Mouse (Mus musculus) lung, embryonic 16.5 days (tissue): ENCODE results near the gene Atp13a2. TPM values are rescaled to one million over a fixed set of nuclear protein-coding genes. Genes with fewer than 3 reads are reported as not detected.

Source experiments
- ATAC-seq: fragments of 200-750 bp; cut with Nextera tagmentation; 2 replicates; pipeline ENCODE4 v1.8.0; 2017; ENCODE audit warnings: low read depth, mild to moderate bottlenecking, moderate library complexity
- H3K27ac ChIP-seq: fragments of 300-500 bp; sonication (generic); 2 replicates; pipeline ENCODE4 v1.5.1; 2014; ENCODE audit warnings: mild to moderate bottlenecking, control low read depth, low read length
- H3K27me3 ChIP-seq: fragments of 300-500 bp; sonication (generic); 2 replicates; pipeline ENCODE4 v1.6.1; 2014; ENCODE audit warnings: low read depth, low read length, mixed read lengths; ENCODE audit not compliant: control insufficient read depth, insufficient read depth
- H3K36me3 ChIP-seq: fragments of 300-500 bp; sonication (generic); 2 replicates; pipeline ENCODE4 v1.6.1; 2014; ENCODE audit warnings: low read length; ENCODE audit not compliant: control insufficient read depth, insufficient read depth
- H3K4me1 ChIP-seq: fragments of 300-500 bp; sonication (generic); replicated peaks from 2 replicates; pipeline ENCODE4 v1.6.1; 2014; ENCODE audit warnings: low read length, mixed read lengths; ENCODE audit not compliant: control insufficient read depth, insufficient read depth
- H3K4me2 ChIP-seq: fragments of 300-500 bp; sonication (generic); 2 replicates; pipeline ENCODE4 v1.6.1; 2014; ENCODE audit warnings: low read depth, low read length, control low read depth
- H3K4me3 ChIP-seq: fragments of 300-500 bp; sonication (generic); 2 replicates; pipeline ENCODE4 v1.5.1; 2014; ENCODE audit warnings: mild to moderate bottlenecking, low read length, control low read depth
- H3K9ac ChIP-seq: fragments of 300-500 bp; sonication (generic); 2 replicates; pipeline ENCODE4 v1.6.1; 2014; ENCODE audit warnings: low read length, control low read depth
- H3K9me3 ChIP-seq: fragments of 300-500 bp; sonication (generic); 2 replicates; pipeline ENCODE4 v1.6.1; 2016; ENCODE audit warnings: low read length; ENCODE audit not compliant: control insufficient read depth
- WGBS: fragments of 180-500 bp; shearing (Covaris S2); extraction: QIAGEN DNeasy Blood & Tissue Kit; methylation state at CpG from one replicate; pipeline ENCODE4 v1.1.7; 2014; 5-methylcytosine and 5-hydroxymethylcytosine counted together
- polyA plus RNA-seq: library from polyadenylated mRNA; unstranded; fragments of >200 nt; fragmentation: Nextera tagmentation; extraction: Ambion mirVana; gene quantifications from 2 replicates; pipeline ENCODE4 v1.2.1, GENCODE M21; 2015

The Atp13a2 gene
- polyA plus RNA-seq, 1 experiment from 2014 or later: 34.5 TPM

DNA sequence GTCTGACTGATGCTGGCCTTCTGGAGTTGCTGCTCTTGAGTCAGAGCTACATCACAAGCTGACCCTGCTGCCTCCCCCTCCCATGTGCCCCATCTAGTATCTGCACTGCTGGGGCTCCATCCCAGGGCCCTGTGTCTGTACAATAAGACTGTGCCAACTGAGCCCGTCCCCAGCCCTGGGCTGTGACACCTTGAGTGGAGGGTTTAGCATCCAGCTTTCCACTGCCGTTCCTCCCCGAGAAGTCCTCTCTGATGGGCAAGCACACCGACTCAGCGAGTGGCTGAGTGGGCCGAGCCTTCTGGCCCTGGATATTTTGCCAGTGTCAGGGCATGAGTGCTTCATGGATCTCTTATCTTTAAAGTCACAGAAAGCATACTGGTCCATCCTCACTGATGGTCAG, 12.3 kb upstream of the Atp13a2 start:
- no peak overlapping the region for H3K9ac ChIP-seq
- 92% methylated on average over 6 of the region's 6 CpGs for WGBS
- H3K27ac ChIP-seq: no peak overlapping the region
- no peak overlapping the region for H3K4me3 ChIP-seq
- ATAC-seq: no peak
- H3K27me3 ChIP-seq: no peaks in the 10 kb centered on the region
- 0 out of 2 replicates have a peak, but pooled peaks cover 3% of the 10 kb centered on the region for H3K4me1 ChIP-seq
- H3K9me3 ChIP-seq: no peaks in the 10 kb centered on the region
- peaks cover 48% of the 10 kb centered on the region for H3K36me3 ChIP-seq
- no peak overlapping the region for H3K4me2 ChIP-seq

DNA sequence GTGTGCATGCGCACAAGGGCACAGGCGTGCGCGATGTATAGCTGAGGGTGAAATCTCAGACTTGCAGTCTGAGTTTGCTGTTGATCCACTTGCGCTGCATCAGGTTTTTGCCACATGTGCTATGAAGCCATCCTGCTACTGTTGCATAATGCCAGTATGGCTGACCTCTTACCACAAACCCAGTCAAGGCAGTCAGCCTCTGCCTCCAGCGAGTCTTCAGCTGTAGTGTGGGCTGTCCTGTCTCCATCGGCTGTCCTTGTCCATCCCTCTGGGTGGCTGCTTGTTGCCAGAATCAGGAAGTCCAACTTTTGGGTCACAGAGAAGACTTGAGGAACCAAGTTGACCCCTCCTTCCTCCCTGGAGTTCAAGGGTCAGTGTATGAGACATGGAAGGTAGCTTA, 11.3 kb upstream of the Atp13a2 start:
- no peaks in the 10 kb centered on the region for H3K27me3 ChIP-seq
- peaks cover 43% of the 10 kb centered on the region for H3K36me3 ChIP-seq
- WGBS: 90% methylated on average over 7 of the region's 7 CpGs
- no peaks in the 10 kb centered on the region for H3K9me3 ChIP-seq
- H3K4me1 ChIP-seq: 0 out of 2 replicates have a peak, but pooled peaks cover 3% of the 10 kb centered on the region
- H3K27ac ChIP-seq: no peak overlapping the region
- ATAC-seq: no peak
- H3K4me2 ChIP-seq: no peak overlapping the region
- no peak overlapping the region for H3K9ac ChIP-seq
- no peak overlapping the region for H3K4me3 ChIP-seq

GRCm38 (mm10) chr4:140977278-140977677, 9.4 kb upstream of the Atp13a2 start:
- H3K36me3 ChIP-seq: peaks cover 33% of the 10 kb centered on the region
- WGBS: 87% methylated on average over 10 of the region's 10 CpGs
- no peak overlapping the region for H3K9ac ChIP-seq
- H3K27ac ChIP-seq: no peak overlapping the region
- no peak overlapping the region for H3K4me3 ChIP-seq
- 0 out of 2 replicates have a peak, but pooled peaks cover 3% of the 10 kb centered on the region for H3K4me1 ChIP-seq
- no peak for ATAC-seq
- no peaks in the 10 kb centered on the region for H3K9me3 ChIP-seq
- no peak overlapping the region for H3K4me2 ChIP-seq
- H3K27me3 ChIP-seq: no peaks in the 10 kb centered on the region

DNA sequence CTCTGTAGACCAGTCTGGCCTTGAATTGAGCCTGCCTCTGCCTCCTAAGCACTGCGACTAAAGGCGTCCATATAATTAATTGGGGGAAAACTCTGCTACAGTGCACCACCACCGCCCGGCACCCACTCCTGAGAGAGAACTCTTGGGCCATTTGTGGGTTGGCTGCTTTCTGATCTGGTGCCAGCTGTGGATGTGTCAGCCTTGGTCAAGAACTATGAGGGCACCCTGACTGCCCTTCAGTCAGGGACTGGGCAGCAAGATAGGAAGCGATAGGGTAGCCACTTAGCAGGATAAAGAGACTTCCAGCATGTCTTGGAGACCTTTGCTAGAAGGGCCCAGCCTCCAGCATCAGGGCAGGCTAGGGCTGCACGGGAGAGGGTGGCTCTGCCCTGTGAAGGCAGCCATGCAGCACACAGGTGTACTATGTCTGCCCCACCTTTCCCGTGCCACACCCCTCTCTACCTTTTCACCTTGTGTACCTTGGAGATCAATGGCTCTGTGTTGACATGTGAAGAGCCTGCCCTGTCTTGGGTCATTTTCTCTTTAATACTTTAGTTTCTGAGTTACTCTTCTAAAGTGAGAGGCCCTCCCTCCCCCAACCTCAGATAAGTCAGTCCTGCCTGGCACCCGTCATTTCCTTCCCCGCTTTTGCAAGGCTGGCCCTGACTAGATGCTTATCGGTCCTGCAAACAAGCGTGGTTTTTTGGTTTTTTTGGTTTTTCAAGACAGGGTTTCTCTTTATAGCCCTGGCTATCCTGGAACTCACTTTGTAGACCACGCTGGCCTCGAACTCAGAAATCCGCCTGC, 8.6 kb upstream of the Atp13a2 start:
- no peak overlapping the region for H3K27ac ChIP-seq
- peaks cover 27% of the 10 kb centered on the region for H3K36me3 ChIP-seq
- ATAC-seq: no peak
- H3K9me3 ChIP-seq: no peaks in the 10 kb centered on the region
- H3K9ac ChIP-seq: no peak overlapping the region
- no peak overlapping the region for H3K4me3 ChIP-seq
- peaks cover 4% of the 10 kb centered on the region; the same call in 1 of the 2 replicates for H3K4me1 ChIP-seq
- H3K27me3 ChIP-seq: no peaks in the 10 kb centered on the region
- 78% methylated on average over 14 of the region's 14 CpGs for WGBS
- H3K4me2 ChIP-seq: no peak overlapping the region

DNA sequence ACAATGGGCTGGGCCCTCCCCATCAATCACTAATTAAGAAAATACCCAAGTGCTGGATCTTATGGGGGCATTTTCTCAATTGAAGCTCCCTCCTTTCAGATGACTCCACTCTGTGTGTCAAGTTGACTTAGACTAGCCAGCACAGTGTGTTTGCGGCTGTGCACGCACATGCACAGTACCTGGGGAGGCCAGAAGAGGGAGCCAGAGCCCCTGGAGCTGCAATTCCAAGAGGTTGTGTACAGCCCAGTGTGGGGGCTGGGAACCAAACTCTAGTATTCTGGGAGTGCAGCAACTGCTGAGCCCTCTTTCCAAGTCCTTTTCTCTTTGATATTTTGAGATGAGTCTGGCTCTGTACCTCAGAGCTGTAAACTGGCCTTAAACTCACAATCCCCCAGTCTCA, 5.1 kb upstream of the Atp13a2 start:
- Histone ChIP-seq H3K27me3 (no peaks in the 10 kb centered on the region), H3K27ac (no peak overlapping the region), H3K36me3 (peaks cover 6% of the 10 kb centered on the region), H3K9me3 (no peaks in the 10 kb centered on the region), H3K4me2 (no peak overlapping the region), H3K9ac (no peak overlapping the region), H3K4me3 (no peak overlapping the region), H3K4me1 (peaks cover 13% of the 10 kb centered on the region; the same call in 1 of the 2 replicates)
- 86% methylated on average over 2 of the region's 2 CpGs for WGBS
- ATAC-seq: no peak

DNA sequence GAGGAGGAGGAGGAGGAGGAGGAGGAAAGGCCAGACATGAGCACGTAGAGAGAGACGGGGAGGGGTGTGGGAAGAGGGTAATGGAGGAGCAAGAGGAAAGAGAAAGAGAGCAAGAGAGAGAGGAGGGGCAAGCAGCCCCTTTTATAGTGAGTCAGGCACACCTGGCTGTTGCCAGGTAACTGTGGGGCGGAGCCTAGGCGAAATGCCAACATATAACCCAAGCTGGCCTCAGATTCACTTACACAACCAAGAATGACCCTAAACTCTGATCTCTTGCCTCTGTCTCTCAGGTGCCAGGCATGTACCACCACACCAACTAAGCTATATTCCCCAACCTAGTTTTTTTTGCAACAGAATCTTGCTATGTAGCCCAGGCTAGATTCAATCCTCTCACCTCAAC, 3.9 kb upstream of the Atp13a2 start:
- WGBS: 30% methylated on average over 4 of the region's 4 CpGs
- Histone ChIP-seq H3K4me1 (peaks cover 20% of the 10 kb centered on the region), H3K9ac (no peak overlapping the region), H3K4me2 (no peak overlapping the region), H3K27ac (peak overlapping the region; percentile 80), H3K9me3 (no peaks in the 10 kb centered on the region), H3K36me3 (peaks cover 6% of the 10 kb centered on the region), H3K27me3 (no peaks in the 10 kb centered on the region), H3K4me3 (no peak overlapping the region)
- no peak for ATAC-seq

- peak; percentile 72 for ATAC-seq
- Histone ChIP-seq H3K4me2 (no peak overlapping the region), H3K4me3 (no peak overlapping the region), H3K9ac (0 out of 2 replicates have a peak overlapping the region, but pooled peaks have one; percentile 2), H3K27me3 (no peaks in the 10 kb centered on the region), H3K4me1 (peaks cover 19% of the 10 kb centered on the region), H3K36me3 (peaks cover 6% of the 10 kb centered on the region; the same call in 1 of the 2 replicates), H3K9me3 (no peaks in the 10 kb centered on the region), H3K27ac (peak overlapping the region; percentile 80)
- WGBS: 6% methylated on average over 9 of the region's 9 CpGs
Observed at GRCm38 (mm10) chr4:140983442-140983841, 3.2 kb upstream of the Atp13a2 start.

- Histone ChIP-seq H3K36me3 (no peaks in the 10 kb centered on the region), H3K4me1 (peaks cover 19% of the 10 kb centered on the region), H3K4me3 (no peak overlapping the region), H3K9me3 (no peaks in the 10 kb centered on the region), H3K27me3 (no peaks in the 10 kb centered on the region), H3K27ac (no peak overlapping the region), H3K9ac (no peak overlapping the region), H3K4me2 (no peak overlapping the region)
- ATAC-seq: no peak
- 71% methylated on average over 6 of the region's 6 CpGs for WGBS
Observed at GRCm38 (mm10) chr4:140984544-140984943, 2.1 kb upstream of the Atp13a2 start.

DNA sequence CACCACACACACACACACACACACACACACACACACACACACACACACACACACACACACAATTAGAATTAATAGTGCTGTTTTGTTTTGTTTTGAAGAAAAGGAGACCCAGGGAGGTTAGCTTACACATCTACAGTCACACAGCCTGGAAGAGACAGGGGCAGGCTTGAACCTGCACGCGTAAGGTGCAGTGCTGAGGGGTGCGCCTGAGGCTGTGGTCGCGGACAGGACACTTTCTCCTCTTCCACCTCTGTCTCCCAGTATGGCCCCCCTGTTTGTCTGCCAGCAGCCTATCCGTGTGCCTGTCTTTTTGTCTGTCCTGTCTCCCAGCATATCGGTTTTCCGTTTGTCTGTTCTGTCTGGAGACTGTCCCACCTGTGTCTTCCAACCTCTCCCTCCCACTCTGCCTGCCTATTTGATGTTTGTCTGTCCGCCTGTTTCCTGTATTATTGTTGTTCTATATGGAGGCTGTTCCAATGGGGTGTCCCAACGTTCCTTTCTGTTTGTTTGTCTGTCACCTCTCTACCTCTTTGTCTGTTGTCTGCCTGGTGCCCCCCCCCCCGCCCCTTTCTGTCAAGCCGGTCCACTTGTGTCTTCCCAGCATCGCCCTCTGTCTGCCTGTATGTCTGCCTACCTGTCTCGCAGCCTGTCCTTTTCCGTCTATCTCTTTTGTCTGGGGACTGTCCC, 506 bp upstream of the Atp13a2 start:
- 24% methylated on average over 15 of the region's 15 CpGs for WGBS
- peaks cover 19% of the 10 kb centered on the region for H3K4me1 ChIP-seq
- H3K36me3 ChIP-seq: no peaks in the 10 kb centered on the region
- H3K9me3 ChIP-seq: no peaks in the 10 kb centered on the region
- peak overlapping the region; percentile 91 for H3K4me3 ChIP-seq
- H3K27me3 ChIP-seq: no peaks in the 10 kb centered on the region
- H3K27ac ChIP-seq: no peak overlapping the region
- H3K9ac ChIP-seq: peak overlapping the region; percentile 87
- no peak for ATAC-seq
- H3K4me2 ChIP-seq: peak overlapping the region; percentile 86
